Mouse (Mus musculus): ENCODE results near the gene Cnst. TPM values are rescaled to one million over a fixed set of nuclear protein-coding genes. Genes with fewer than 3 reads are reported as not detected.

The Cnst gene
- polyA plus RNA-seq, 1 experiment from 2014 or later: 22.6 TPM

GRCm38 (mm10) chr1:179623657-179624056, 77.5 kb downstream of the Cnst start:
- H3K27me3 ChIP-seq (ENCODE audit: control insufficient read depth, insufficient read depth, low read length): no peaks in the 10 kb centered on the region
- H3K4me1 ChIP-seq (ENCODE audit: control insufficient read depth, insufficient read depth, low read length): no peaks in the 10 kb centered on the region
- ATAC-seq (ENCODE audit: low FRiP score) (no peak), DNase-seq (ENCODE audit: low spot score, missing footprints) (no peak)
- H3K9ac ChIP-seq (ENCODE audit: low read length): no peak overlapping the region
- H3K4me2 ChIP-seq: no peak overlapping the region
- H3K27ac ChIP-seq (ENCODE audit: low read depth, low read length): no peak overlapping the region
- H3K4me3 ChIP-seq (ENCODE audit: low read depth, low read length): no peak overlapping the region
- no peaks in the 10 kb centered on the region for H3K36me3 ChIP-seq (ENCODE audit: control insufficient read depth, insufficient read depth, low read length)
- no peaks in the 10 kb centered on the region for H3K9me3 ChIP-seq (ENCODE audit: control insufficient read depth, low read length)
- whole genome bisulfite sequencing: 63% methylated on average over 4 of the region's 4 CpGs

GRCm38 (mm10) chr1:179624354-179624753, 78.2 kb downstream of the Cnst start:
- Histone ChIP-seq H3K36me3 (ENCODE audit: control insufficient read depth, insufficient read depth, low read length) (no peaks in the 10 kb centered on the region), H3K4me2 (no peak overlapping the region), H3K4me1 (ENCODE audit: control insufficient read depth, insufficient read depth, low read length) (no peaks in the 10 kb centered on the region), H3K27ac (ENCODE audit: low read depth, low read length) (no peak overlapping the region), H3K9me3 (ENCODE audit: control insufficient read depth, low read length) (no peaks in the 10 kb centered on the region), H3K4me3 (ENCODE audit: low read depth, low read length) (no peak overlapping the region), H3K27me3 (ENCODE audit: control insufficient read depth, insufficient read depth, low read length) (no peaks in the 10 kb centered on the region), H3K9ac (ENCODE audit: low read length) (no peak overlapping the region)
- ATAC-seq (ENCODE audit: low FRiP score) (no peak), DNase-seq (ENCODE audit: low spot score, missing footprints) (peak; percentile 95)
- WGBS: 75% methylated on average over 4 of the region's 4 CpGs

- Histone ChIP-seq H3K4me2 (no peak overlapping the region), H3K4me1 (ENCODE audit: control insufficient read depth, insufficient read depth, low read length) (no peaks in the 10 kb centered on the region), H3K27ac (ENCODE audit: low read depth, low read length) (no peak overlapping the region), H3K27me3 (ENCODE audit: control insufficient read depth, insufficient read depth, low read length) (no peaks in the 10 kb centered on the region), H3K4me3 (ENCODE audit: low read depth, low read length) (no peak overlapping the region), H3K36me3 (ENCODE audit: control insufficient read depth, insufficient read depth, low read length) (no peaks in the 10 kb centered on the region), H3K9ac (ENCODE audit: low read length) (no peak overlapping the region), H3K9me3 (ENCODE audit: control insufficient read depth, low read length) (no peaks in the 10 kb centered on the region)
- WGBS: 97% methylated on average over 4 of the region's 4 CpGs
- ATAC-seq (ENCODE audit: low FRiP score) (no peak), DNase-seq (ENCODE audit: low spot score, missing footprints) (no peak)
These were observed 81.7 kb downstream of the Cnst start for GRCm38 (mm10) chr1:179627855-179628254.

- no peak overlapping the region for H3K4me3 ChIP-seq (ENCODE audit: low read depth, low read length)
- H3K36me3 ChIP-seq (ENCODE audit: control insufficient read depth, insufficient read depth, low read length): no peaks in the 10 kb centered on the region
- ATAC-seq (ENCODE audit: low FRiP score) (no peak), DNase-seq (ENCODE audit: low spot score, missing footprints) (no peak)
- H3K27me3 ChIP-seq (ENCODE audit: control insufficient read depth, insufficient read depth, low read length): no peaks in the 10 kb centered on the region
- no peak overlapping the region for H3K4me2 ChIP-seq
- H3K9ac ChIP-seq (ENCODE audit: low read length): no peak overlapping the region
- no peak overlapping the region for H3K27ac ChIP-seq (ENCODE audit: low read depth, low read length)
- no peaks in the 10 kb centered on the region for H3K9me3 ChIP-seq (ENCODE audit: control insufficient read depth, low read length)
- WGBS: 76% methylated on average over 8 of the region's 8 CpGs
- H3K4me1 ChIP-seq (ENCODE audit: control insufficient read depth, insufficient read depth, low read length): no peaks in the 10 kb centered on the region
These were observed 82.4 kb downstream of the Cnst start for GRCm38 (mm10) chr1:179628438-179629106.

GRCm38 (mm10) chr1:179629276-179629675, 83.1 kb downstream of the Cnst start:
- no peak overlapping the region for H3K27ac ChIP-seq (ENCODE audit: low read depth, low read length)
- WGBS: 84% methylated on average over 5 of the region's 5 CpGs
- no peak for ATAC-seq (ENCODE audit: low FRiP score)

GRCm38 (mm10) chr1:179632746-179633413, 86.7 kb downstream of the Cnst start:
- DNase-seq (ENCODE audit: low spot score, missing footprints): peak; percentile 71
- no peaks in the 10 kb centered on the region for H3K36me3 ChIP-seq (ENCODE audit: control insufficient read depth, insufficient read depth, low read length)
- WGBS: 84% methylated on average over 11 of the region's 11 CpGs
- no peak overlapping the region for H3K4me3 ChIP-seq (ENCODE audit: low read depth, low read length)
- no peak overlapping the region for H3K4me2 ChIP-seq
- no peaks in the 10 kb centered on the region for H3K9me3 ChIP-seq (ENCODE audit: control insufficient read depth, low read length)
- H3K27ac ChIP-seq (ENCODE audit: low read depth, low read length): no peak overlapping the region
- no peaks in the 10 kb centered on the region for H3K27me3 ChIP-seq (ENCODE audit: control insufficient read depth, insufficient read depth, low read length)
- ATAC-seq (ENCODE audit: low FRiP score): no peak
- H3K9ac ChIP-seq (ENCODE audit: low read length): no peak overlapping the region
- H3K4me1 ChIP-seq (ENCODE audit: control insufficient read depth, insufficient read depth, low read length): no peaks in the 10 kb centered on the region

More at GRCm38 (mm10) chr1:179629276-179629675, 83.1 kb downstream of the Cnst start:
- Histone ChIP-seq H3K4me1 (ENCODE audit: control insufficient read depth, insufficient read depth, low read length) (no peaks in the 10 kb centered on the region), H3K36me3 (ENCODE audit: control insufficient read depth, insufficient read depth, low read length) (no peaks in the 10 kb centered on the region), H3K4me2 (no peak overlapping the region), H3K9ac (ENCODE audit: low read length) (no peak overlapping the region), H3K4me3 (ENCODE audit: low read depth, low read length) (no peak overlapping the region), H3K27me3 (ENCODE audit: control insufficient read depth, insufficient read depth, low read length) (no peaks in the 10 kb centered on the region), H3K9me3 (ENCODE audit: control insufficient read depth, low read length) (no peaks in the 10 kb centered on the region)
- no peak for DNase-seq (ENCODE audit: low spot score, missing footprints)

- ATAC-seq (ENCODE audit: low FRiP score) (no peak), DNase-seq (ENCODE audit: low spot score, missing footprints) (no peak)
- no peaks in the 10 kb centered on the region for H3K27me3 ChIP-seq (ENCODE audit: control insufficient read depth, insufficient read depth, low read length)
- no peak overlapping the region for H3K4me2 ChIP-seq
- no peak overlapping the region for H3K4me3 ChIP-seq (ENCODE audit: low read depth, low read length)
- no peak overlapping the region for H3K27ac ChIP-seq (ENCODE audit: low read depth, low read length)
- WGBS: 25% methylated on average over 1 of the region's 1 CpGs
- no peaks in the 10 kb centered on the region for H3K9me3 ChIP-seq (ENCODE audit: control insufficient read depth, low read length)
- no peaks in the 10 kb centered on the region for H3K36me3 ChIP-seq (ENCODE audit: control insufficient read depth, insufficient read depth, low read length)
- H3K4me1 ChIP-seq (ENCODE audit: control insufficient read depth, insufficient read depth, low read length): no peaks in the 10 kb centered on the region
- no peak overlapping the region for H3K9ac ChIP-seq (ENCODE audit: low read length)
These were observed 87.2 kb downstream of the Cnst start for GRCm38 (mm10) chr1:179633414-179633752.

- no peaks in the 10 kb centered on the region for H3K27me3 ChIP-seq (ENCODE audit: control insufficient read depth, insufficient read depth, low read length)
- H3K36me3 ChIP-seq (ENCODE audit: control insufficient read depth, insufficient read depth, low read length): no peaks in the 10 kb centered on the region
- H3K9ac ChIP-seq (ENCODE audit: low read length): no peak overlapping the region
- ATAC-seq (ENCODE audit: low FRiP score) (no peak), DNase-seq (ENCODE audit: low spot score, missing footprints) (no peak)
- WGBS: 81% methylated on average over 3 of the region's 3 CpGs
- no peak overlapping the region for H3K27ac ChIP-seq (ENCODE audit: low read depth, low read length)
- H3K4me3 ChIP-seq (ENCODE audit: low read depth, low read length): no peak overlapping the region
- no peak overlapping the region for H3K4me2 ChIP-seq
- no peaks in the 10 kb centered on the region for H3K9me3 ChIP-seq (ENCODE audit: control insufficient read depth, low read length)
- no peaks in the 10 kb centered on the region for H3K4me1 ChIP-seq (ENCODE audit: control insufficient read depth, insufficient read depth, low read length)
These were observed 88.0 kb downstream of the Cnst start for GRCm38 (mm10) chr1:179634159-179634558.

- Histone ChIP-seq H3K4me2 (no peak overlapping the region), H3K36me3 (ENCODE audit: control insufficient read depth, insufficient read depth, low read length) (no peaks in the 10 kb centered on the region), H3K27me3 (ENCODE audit: control insufficient read depth, insufficient read depth, low read length) (no peaks in the 10 kb centered on the region), H3K4me3 (ENCODE audit: low read depth, low read length) (no peak overlapping the region), H3K4me1 (ENCODE audit: control insufficient read depth, insufficient read depth, low read length) (no peaks in the 10 kb centered on the region; the same call in 1 of the 2 replicates), H3K9me3 (ENCODE audit: control insufficient read depth, low read length) (no peaks in the 10 kb centered on the region), H3K9ac (ENCODE audit: low read length) (no peak overlapping the region), H3K27ac (ENCODE audit: low read depth, low read length) (no peak overlapping the region)
- ATAC-seq (ENCODE audit: low FRiP score): no peak
- DNase-seq (ENCODE audit: low spot score, missing footprints): no peak
- 89% methylated on average over 4 of the region's 4 CpGs for WGBS
These were observed 96.6 kb downstream of the Cnst start for GRCm38 (mm10) chr1:179642726-179643125.

Data from midbrain, embryonic 11.5 days (tissue).